Mouse (Mus musculus) testis, adult 2 months (tissue): ENCODE data around the gene Actn4.

Source experiments
- CTCF ChIP-seq: fragments of 200-500 bp; IDR thresholded peaks from 2 replicates; pipeline ENCODE4 v1.5.1; 2012; ENCODE audit warnings: low read depth, mild to moderate bottlenecking, inconsistent platforms, low read length, moderate library complexity; ENCODE audit not compliant: control insufficient read depth, insufficient read depth, insufficient replicate concordance
- POLR2A ChIP-seq: fragments of 200-500 bp; IDR thresholded peaks from 2 replicates; pipeline ENCODE4 v1.6.1; 2012; ENCODE audit warnings: low read depth, mild to moderate bottlenecking, inconsistent platforms, low read length, moderate library complexity; ENCODE audit not compliant: control insufficient read depth

GRCm38 (mm10) chr7:28880554-28880953 lies 81.6 kb downstream of the Actn4 start:
- no peak for TF ChIP-seq CTCF
- TF ChIP-seq POLR2A, result no peak
